Mouse (Mus musculus) megakaryocyte, embryonic 14.5 days (primary cell): ENCODE data around the gene Taf1.

Experiments used
- FLI1 ChIP-seq: IDR thresholded peaks from 2 replicates; pipeline ENCODE4 v1.6.1; 2012; ENCODE audit warnings: low read length, inconsistent platforms, mixed read lengths
- GATA1 ChIP-seq: IDR thresholded peaks from 3 replicates; pipeline ENCODE4 v1.6.1; 2012; ENCODE audit warnings: mixed read lengths, low read length, inconsistent platforms, borderline replicate concordance

GRCm38 (mm10) chrX:101527356-101527755 is 5.2 kb upstream of the Taf1 start:
- TF ChIP-seq GATA1 (no peak), FLI1 (no peak)
